Mouse (Mus musculus): ENCODE data around the gene Ogfr. TPM values are rescaled to one million over a fixed set of nuclear protein-coding genes. Genes with fewer than 3 reads are reported as not detected.

Ogfr gene
- 99.0 and 104 TPM in 2 replicates for polyA plus RNA-seq (2014; fragmentation: Nextera tagmentation; extraction: Ambion mirVana)

- H3K9ac ChIP-seq (ENCODE audit: low read depth, low read length), result peak within 1 kb of the TSS; percentile 88
- H3K27me3 ChIP-seq (ENCODE audit: control insufficient read depth, insufficient read depth, low read length), result no peaks in the 10 kb centered on the region
- peaks cover 2% of the 10 kb centered on the region; the same call in 1 of the 2 replicates for H3K4me1 ChIP-seq (replicated peaks; ENCODE audit: control insufficient read depth, insufficient read depth, low read length)
- no peaks in the 10 kb centered on the region for H3K9me3 ChIP-seq (ENCODE audit: control insufficient read depth, low read length)
- peak within 1 kb of the TSS; percentile 91 for H3K4me3 ChIP-seq (ENCODE audit: low read depth, low read length)
- peaks cover 19% of the 10 kb centered on the region for H3K36me3 ChIP-seq (ENCODE audit: control insufficient read depth, insufficient read depth, low read length)
- ATAC-seq (ENCODE audit: low FRiP score), result peak; percentile 94
- WGBS, result under 1% methylated on average over 66 of the region's 67 CpGs
- peak within 1 kb of the TSS; percentile 83 for H3K4me2 ChIP-seq (replicated peaks; ENCODE audit: low read depth, low read length)
- peak; percentile 91 for DNase-seq (ENCODE audit: low spot score)
- H3K27ac ChIP-seq (ENCODE audit: low read depth, low read length), result peak within 1 kb of the TSS; percentile 92
Measured at GRCm38 (mm10) chr2:180589123-180589831, at the start of gene Ogfr. Gene Ogfr (plus strand): TSS chr2:180589245.

GRCm38 (mm10) chr2:180543675-180544074 is 45.4 kb upstream of the Ogfr start:
- Histone ChIP-seq H3K4me3 (ENCODE audit: low read depth, low read length) (no peak overlapping the region), H3K27ac (ENCODE audit: low read depth, low read length) (no peak overlapping the region), H3K9me3 (ENCODE audit: control insufficient read depth, low read length) (no peaks in the 10 kb centered on the region), H3K27me3 (ENCODE audit: control insufficient read depth, insufficient read depth, low read length) (no peaks in the 10 kb centered on the region), H3K4me1 (replicated peaks; ENCODE audit: control insufficient read depth, insufficient read depth, low read length) (no peaks in the 10 kb centered on the region; the same call in 1 of the 2 replicates), H3K9ac (ENCODE audit: low read depth, low read length) (no peak overlapping the region), H3K4me2 (replicated peaks; ENCODE audit: low read depth, low read length) (no peak overlapping the region), H3K36me3 (ENCODE audit: control insufficient read depth, insufficient read depth, low read length) (no peaks in the 10 kb centered on the region)
- WGBS, result 94% methylated on average over 2 of the region's 2 CpGs
- ATAC-seq (ENCODE audit: low FRiP score), result no peak
- no peak for DNase-seq (ENCODE audit: low spot score)

- no peak overlapping the region for H3K27ac ChIP-seq (ENCODE audit: low read depth, low read length)
- H3K9ac ChIP-seq (ENCODE audit: low read depth, low read length), result no peak overlapping the region
- no peak overlapping the region for H3K4me2 ChIP-seq (replicated peaks; ENCODE audit: low read depth, low read length)
- 87% methylated on average over 18 of the region's 18 CpGs for WGBS
- DNase-seq (ENCODE audit: low spot score), result no peak
- no peak overlapping the region for H3K4me3 ChIP-seq (ENCODE audit: low read depth, low read length)
- H3K27me3 ChIP-seq (ENCODE audit: control insufficient read depth, insufficient read depth, low read length), result no peaks in the 10 kb centered on the region
- H3K9me3 ChIP-seq (ENCODE audit: control insufficient read depth, low read length), result no peaks in the 10 kb centered on the region
- no peak for ATAC-seq (ENCODE audit: low FRiP score)
- H3K36me3 ChIP-seq (ENCODE audit: control insufficient read depth, insufficient read depth, low read length), result no peaks in the 10 kb centered on the region
- no peaks in the 10 kb centered on the region; the same call in 1 of the 2 replicates for H3K4me1 ChIP-seq (replicated peaks; ENCODE audit: control insufficient read depth, insufficient read depth, low read length)
Measured at GRCm38 (mm10) chr2:180545046-180545445, 44.0 kb upstream of the Ogfr start.

- no peaks in the 10 kb centered on the region for H3K36me3 ChIP-seq (ENCODE audit: control insufficient read depth, insufficient read depth, low read length)
- H3K27me3 ChIP-seq (ENCODE audit: control insufficient read depth, insufficient read depth, low read length), result no peaks in the 10 kb centered on the region
- peak overlapping the region; percentile 9; the same call in 1 of the 2 replicates for H3K4me2 ChIP-seq (replicated peaks; ENCODE audit: low read depth, low read length)
- H3K4me1 ChIP-seq (replicated peaks; ENCODE audit: control insufficient read depth, insufficient read depth, low read length), result no peaks in the 10 kb centered on the region; the same call in 1 of the 2 replicates
- H3K9me3 ChIP-seq (ENCODE audit: control insufficient read depth, low read length), result no peaks in the 10 kb centered on the region
- ATAC-seq (ENCODE audit: low FRiP score), result peak; percentile 91
- DNase-seq (ENCODE audit: low spot score), result peak; percentile 54
- no peak overlapping the region for H3K4me3 ChIP-seq (ENCODE audit: low read depth, low read length)
- H3K27ac ChIP-seq (ENCODE audit: low read depth, low read length), result 0 out of 2 replicates have a peak overlapping the region, but pooled peaks have one; percentile 11
- H3K9ac ChIP-seq (ENCODE audit: low read depth, low read length), result 0 out of 2 replicates have a peak overlapping the region, but pooled peaks have one; percentile 40
- 27% methylated on average over 8 of the region's 8 CpGs for WGBS
Measured at GRCm38 (mm10) chr2:180547384-180548106, 41.5 kb upstream of the Ogfr start.

GRCm38 (mm10) chr2:180552340-180552739 is 36.7 kb upstream of the Ogfr start:
- Histone ChIP-seq H3K9me3 (ENCODE audit: control insufficient read depth, low read length) (no peaks in the 10 kb centered on the region), H3K9ac (ENCODE audit: low read depth, low read length) (no peak overlapping the region), H3K27me3 (ENCODE audit: control insufficient read depth, insufficient read depth, low read length) (no peaks in the 10 kb centered on the region), H3K4me3 (ENCODE audit: low read depth, low read length) (no peak overlapping the region), H3K4me1 (replicated peaks; ENCODE audit: control insufficient read depth, insufficient read depth, low read length) (no peaks in the 10 kb centered on the region; the same call in 1 of the 2 replicates), H3K4me2 (replicated peaks; ENCODE audit: low read depth, low read length) (no peak overlapping the region), H3K27ac (ENCODE audit: low read depth, low read length) (no peak overlapping the region), H3K36me3 (ENCODE audit: control insufficient read depth, insufficient read depth, low read length) (no peaks in the 10 kb centered on the region)
- no peak for ATAC-seq (ENCODE audit: low FRiP score)
- 89% methylated on average over 3 of the region's 3 CpGs for WGBS
- no peak for DNase-seq (ENCODE audit: low spot score)

- Histone ChIP-seq H3K27ac (ENCODE audit: low read depth, low read length) (no peak overlapping the region), H3K9ac (ENCODE audit: low read depth, low read length) (no peak overlapping the region), H3K4me1 (replicated peaks; ENCODE audit: control insufficient read depth, insufficient read depth, low read length) (no peaks in the 10 kb centered on the region), H3K4me2 (replicated peaks; ENCODE audit: low read depth, low read length) (no peak overlapping the region), H3K27me3 (ENCODE audit: control insufficient read depth, insufficient read depth, low read length) (no peaks in the 10 kb centered on the region), H3K9me3 (ENCODE audit: control insufficient read depth, low read length) (no peaks in the 10 kb centered on the region), H3K4me3 (ENCODE audit: low read depth, low read length) (no peak overlapping the region), H3K36me3 (ENCODE audit: control insufficient read depth, insufficient read depth, low read length) (no peaks in the 10 kb centered on the region)
- WGBS, result 52% methylated on average over 3 of the region's 3 CpGs
- ATAC-seq (ENCODE audit: low FRiP score) (no peak), DNase-seq (ENCODE audit: low spot score) (no peak)
Measured at GRCm38 (mm10) chr2:180555219-180555618, 33.8 kb upstream of the Ogfr start.

- Histone ChIP-seq H3K9ac (ENCODE audit: low read depth, low read length) (no peak overlapping the region), H3K4me2 (replicated peaks; ENCODE audit: low read depth, low read length) (no peak overlapping the region), H3K36me3 (ENCODE audit: control insufficient read depth, insufficient read depth, low read length) (no peaks in the 10 kb centered on the region), H3K4me3 (ENCODE audit: low read depth, low read length) (no peak overlapping the region), H3K27ac (ENCODE audit: low read depth, low read length) (no peak overlapping the region), H3K4me1 (replicated peaks; ENCODE audit: control insufficient read depth, insufficient read depth, low read length) (no peaks in the 10 kb centered on the region), H3K9me3 (ENCODE audit: control insufficient read depth, low read length) (no peaks in the 10 kb centered on the region), H3K27me3 (ENCODE audit: control insufficient read depth, insufficient read depth, low read length) (no peaks in the 10 kb centered on the region)
- 90% methylated on average over 3 of the region's 3 CpGs for WGBS
- DNase-seq (ENCODE audit: low spot score) (no peak), ATAC-seq (ENCODE audit: low FRiP score) (no peak)
Measured at GRCm38 (mm10) chr2:180556470-180556869, 32.6 kb upstream of the Ogfr start.

GRCm38 (mm10) chr2:180560245-180560644 is 28.8 kb upstream of the Ogfr start:
- Histone ChIP-seq H3K4me3 (ENCODE audit: low read depth, low read length) (no peak overlapping the region), H3K36me3 (ENCODE audit: control insufficient read depth, insufficient read depth, low read length) (no peaks in the 10 kb centered on the region), H3K9ac (ENCODE audit: low read depth, low read length) (no peak overlapping the region), H3K27me3 (ENCODE audit: control insufficient read depth, insufficient read depth, low read length) (no peaks in the 10 kb centered on the region), H3K27ac (ENCODE audit: low read depth, low read length) (no peak overlapping the region), H3K4me1 (replicated peaks; ENCODE audit: control insufficient read depth, insufficient read depth, low read length) (no peaks in the 10 kb centered on the region), H3K9me3 (ENCODE audit: control insufficient read depth, low read length) (no peaks in the 10 kb centered on the region), H3K4me2 (replicated peaks; ENCODE audit: low read depth, low read length) (no peak overlapping the region)
- 53% methylated on average over 5 of the region's 5 CpGs for WGBS
- DNase-seq (ENCODE audit: low spot score), result peak; percentile 33
- ATAC-seq (ENCODE audit: low FRiP score), result no peak

All from hindbrain, embryonic 11.5 days (tissue).